Mouse (Mus musculus) hindbrain, embryonic 15.5 days (tissue): Measurements from ENCODE around the gene Phldb3. TPM values are rescaled to one million over a fixed set of nuclear protein-coding genes. Genes with fewer than 3 reads are reported as not detected.

Experiments
- polyA plus RNA-seq: library from polyadenylated mRNA; unstranded; fragments of >200 nt; fragmentation: Nextera tagmentation; extraction: Ambion mirVana; gene quantifications from 2 replicates; pipeline ENCODE4 v1.2.1, GENCODE M21; 2015

Phldb3 gene
- polyA plus RNA-seq, 1 experiment from 2014 or later: not detected

Other genes with a start within 250 kb of the Phldb3 start
- gene Kcnn4, start 240.5 kb upstream of the Phldb3 start, polyA plus RNA-seq: 2.3 and 2.9 TPM in 2 replicates
- gene Smg9, start 211.1 kb upstream of the Phldb3 start, polyA plus RNA-seq: 32.8 and 42.5 TPM in 2 replicates
- gene Irgc1, start 158.5 kb upstream of the Phldb3 start, polyA plus RNA-seq: not detected in 2 replicates
- 1.3 and 1.5 TPM in 2 replicates for gene Plaur, start 148.3 kb upstream of the Phldb3 start, polyA plus RNA-seq
- gene Cadm4, start 128.7 kb upstream of the Phldb3 start, polyA plus RNA-seq: 77.9 and 80.4 TPM in 2 replicates
- 281 and 307 TPM in 2 replicates for gene Zfp428, start 103.8 kb upstream of the Phldb3 start, polyA plus RNA-seq
- gene AC161166.1, start 98.3 kb upstream of the Phldb3 start, polyA plus RNA-seq: 1.00 and 1.5 TPM in 2 replicates
- 28.5 and 28.7 TPM in 2 replicates for gene Irgq, start 80.1 kb upstream of the Phldb3 start, polyA plus RNA-seq
- gene Pinlyp, start 64.6 kb upstream of the Phldb3 start, polyA plus RNA-seq: 0.25 TPM in 1 of 2 replicates, not detected in the other
- gene Xrcc1, start 64.5 kb upstream of the Phldb3 start, polyA plus RNA-seq: 66.2 and 72.1 TPM in 2 replicates
- 27.4 and 27.5 TPM in 2 replicates for gene Ethe1, start 23.2 kb upstream of the Phldb3 start, polyA plus RNA-seq
- 14.8 and 19.7 TPM in 2 replicates for gene Zfp575, start 23.1 kb upstream of the Phldb3 start, polyA plus RNA-seq
- gene Lypd3, start 25.8 kb downstream of the Phldb3 start, polyA plus RNA-seq: 0.41 and 0.73 TPM in 2 replicates
- not detected in 2 replicates for gene Tex101, start 65.9 kb downstream of the Phldb3 start, polyA plus RNA-seq
- not detected in 2 replicates for gene BC049730, start 98.5 kb downstream of the Phldb3 start, polyA plus RNA-seq
- not detected in 2 replicates for gene Gm4763, start 116.1 kb downstream of the Phldb3 start, polyA plus RNA-seq
- gene Cd177, start 149.5 kb downstream of the Phldb3 start, polyA plus RNA-seq: 0.26 and 0.49 TPM in 2 replicates
- gene Ceacam10, start 166.4 kb downstream of the Phldb3 start, polyA plus RNA-seq: 0.21 and 0.48 TPM in 2 replicates